In the genomic region with DNA sequence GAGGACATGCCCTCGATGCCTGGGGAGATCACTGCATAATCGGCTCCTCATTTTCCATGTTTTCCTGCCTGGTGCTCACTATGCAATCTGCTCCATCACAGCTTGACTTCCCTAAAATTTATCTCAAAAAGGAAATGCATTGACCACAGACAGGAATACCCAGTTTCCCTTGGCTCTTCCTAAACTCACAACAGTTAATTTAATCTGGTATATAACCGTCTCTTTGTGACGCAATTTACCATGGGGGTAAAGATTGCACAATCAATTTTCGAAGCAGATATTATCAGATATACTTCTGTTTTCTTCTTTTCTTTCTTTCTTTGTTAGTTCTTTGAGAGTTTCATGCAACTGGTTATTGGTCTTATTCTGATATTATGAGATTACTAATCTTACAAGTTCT, we compare ENCODE assay signal across 16 mouse cellular contexts.
"Had no signal": no experiment of that assay in that cellular context is flagged by ENCODE, and none has a peak within 500 bp of the region (broad histone marks: within the 10 kb centered on the region; RNA-seq: fewer than 3 reads in every experiment).

No protein-coding gene starts in this region.

- H3K4me2 ChIP-seq: lung, embryonic 14.5 days; midbrain, embryonic 12.5 days; neural tube, embryonic 13.5 days had no signal

- H3K9ac ChIP-seq: liver, embryonic 14.5 days; liver, postnatal 0 days; lung, embryonic 14.5 days; midbrain, embryonic 12.5 days; neural tube, embryonic 13.5 days had no signal

- ATAC-seq: liver, postnatal 0 days; lung, postnatal 0 days; midbrain, embryonic 16.5 days had no signal

- H3K9me3 ChIP-seq: midbrain, embryonic 12.5 days; neural tube, embryonic 13.5 days had no signal

- H3K36me3 ChIP-seq: midbrain, embryonic 12.5 days; neural tube, embryonic 13.5 days had no signal

- H3K27ac ChIP-seq: left cerebral cortex, adult 2 months; liver, embryonic 14.5 days; macrophage; midbrain, embryonic 12.5 days; neural tube, embryonic 13.5 days had no signal

- H3K27me3 ChIP-seq: midbrain, embryonic 12.5 days; neural tube, embryonic 13.5 days had no signal

- DNase-seq: kidney, adult 18-20 months; kidney, adult 9 months; kidney, postnatal 14 days; layer of hippocampus, postnatal 36 days; liver, postnatal 0 days; lung, embryonic 14.5 days; thymus, adult 18-20 months; thymus, postnatal 36 days had no signal

- H3K4me3 ChIP-seq: left cerebral cortex, adult 2 months; midbrain, embryonic 12.5 days; myocyte; neural tube, embryonic 13.5 days had no signal

- H3K4me1 ChIP-seq: midbrain, embryonic 12.5 days; neural tube, embryonic 13.5 days had no signal
